ENCODE assay signal across 7 mouse cellular contexts in the genomic region with DNA sequence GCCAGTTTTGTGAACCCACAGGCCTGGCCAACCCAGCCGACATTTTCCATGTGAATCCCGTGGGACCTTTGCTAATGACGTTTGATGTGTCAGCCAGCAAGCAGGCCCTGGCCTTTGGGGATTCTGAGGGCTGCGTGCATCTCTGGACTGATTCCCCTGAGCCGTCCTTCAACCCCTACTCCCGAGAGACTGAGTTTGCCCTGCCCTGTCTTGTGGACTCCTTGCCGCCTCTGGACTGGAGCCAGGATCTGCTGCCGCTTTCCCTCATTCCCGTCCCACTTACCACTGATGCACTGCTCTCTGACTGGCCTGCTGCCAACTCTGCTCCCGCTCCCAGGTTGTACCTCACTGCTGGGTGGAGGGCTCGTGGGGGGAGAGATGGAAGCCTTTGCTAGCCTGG. TPM values are rescaled to one million over a fixed set of nuclear protein-coding genes. Genes with fewer than 3 reads are reported as not detected.
DNase-seq lines count a peak whose midpoint lies in the region; ATAC-seq and TF ChIP-seq lines count a peak whose summit lies in the region.

No protein-coding gene starts in this region.

- peaks cover 71% of the 10 kb centered on the region for H3K36me3 ChIP-seq in lung, embryonic 14.5 days (ENCODE audit: insufficient read depth)
- H3K36me3 ChIP-seq in heart, postnatal 0 days (replicated peaks; ENCODE audit: control insufficient read depth, insufficient read depth, low read length): peaks cover 61% of the 10 kb centered on the region
- peaks cover 32% of the 10 kb centered on the region for H3K36me3 ChIP-seq in midbrain, postnatal 0 days (ENCODE audit: insufficient read depth, low read length)

- peaks cover 4% of the 10 kb centered on the region for H3K4me1 ChIP-seq in lung, embryonic 14.5 days (ENCODE audit: insufficient read depth)
- no peaks in the 10 kb centered on the region for H3K4me1 ChIP-seq in lung, adult 2 months (ENCODE audit: control insufficient read depth, insufficient read depth, low read length)
- peaks cover 9% of the 10 kb centered on the region; the same call in 1 of the 2 replicates for H3K4me1 ChIP-seq in heart, postnatal 0 days (ENCODE audit: control insufficient read depth, insufficient read depth)
- H3K4me1 ChIP-seq in midbrain, postnatal 0 days (ENCODE audit: insufficient read depth, low read length): no peaks in the 10 kb centered on the region

- no peak overlapping the region; the same call in 1 of the 2 replicates for H3K9ac ChIP-seq in lung, embryonic 14.5 days
- peak overlapping the region; percentile 25; the same call in 1 of the 2 replicates for H3K9ac ChIP-seq in heart, postnatal 0 days (replicated peaks; ENCODE audit: low read depth, low read length)
- no peak overlapping the region; the same call in 1 of the 2 replicates for H3K9ac ChIP-seq in midbrain, postnatal 0 days (replicated peaks; ENCODE audit: low read length, poor library complexity, severe bottlenecking)

- H3K27me3 ChIP-seq in lung, embryonic 14.5 days (ENCODE audit: insufficient read depth, low read length): no peaks in the 10 kb centered on the region
- H3K27me3 ChIP-seq in heart, postnatal 0 days (ENCODE audit: control insufficient read depth, insufficient read depth, low read length): no peaks in the 10 kb centered on the region
- no peaks in the 10 kb centered on the region for H3K27me3 ChIP-seq in midbrain, postnatal 0 days (ENCODE audit: insufficient read depth, low read length)

- no peak overlapping the region for H3K4me2 ChIP-seq in lung, embryonic 14.5 days
- peak overlapping the region; percentile 31 for H3K4me2 ChIP-seq in heart, postnatal 0 days (ENCODE audit: low read depth, low read length)
- H3K4me2 ChIP-seq in midbrain, postnatal 0 days (ENCODE audit: low read depth, low read length, poor library complexity, severe bottlenecking): no peak overlapping the region

- H3K27ac ChIP-seq in lung, embryonic 14.5 days (ENCODE audit: low read depth): peak overlapping the region; percentile 42; the same call in 1 of the 2 replicates
- H3K27ac ChIP-seq in heart, postnatal 0 days (ENCODE audit: low read depth): peak overlapping the region; percentile 61
- no peak overlapping the region; the same call in 1 of the 2 replicates for H3K27ac ChIP-seq in midbrain, postnatal 0 days (ENCODE audit: low read depth, low read length)

- ATAC-seq in lung, embryonic 14.5 days (ENCODE audit: insufficient read depth): peak; percentile 57
- 0 out of 2 replicates have a peak, but pooled peaks have one; percentile 50 for ATAC-seq in heart, postnatal 0 days (ENCODE audit: insufficient read depth, low read depth)
- no peak for ATAC-seq in midbrain, postnatal 0 days (ENCODE audit: low FRiP score)
- ATAC-seq in erythroid progenitor cell, adult 5-6 weeks (replicated peaks; ENCODE audit: low FRiP score, poor library complexity, severe bottlenecking): no peak

- no peaks in the 10 kb centered on the region for H3K9me3 ChIP-seq in lung, embryonic 14.5 days (ENCODE audit: low read depth, low read length)
- no peaks in the 10 kb centered on the region for H3K9me3 ChIP-seq in heart, postnatal 0 days (replicated peaks; ENCODE audit: control insufficient read depth, low read length)
- no peaks in the 10 kb centered on the region for H3K9me3 ChIP-seq in midbrain, postnatal 0 days (ENCODE audit: low read length)

- no peak for TF ChIP-seq CTCF in lung, embryonic 14.5 days (IDR thresholded peaks at IDR 0.05; ENCODE audit: low read depth)
- TF ChIP-seq CTCF in lung, adult 2 months (IDR thresholded peaks at IDR 0.05; ENCODE audit: insufficient read depth, low read length): no peak
- no peak for TF ChIP-seq CTCF in brain, embryonic 14.5 days (IDR thresholded peaks at IDR 0.05; ENCODE audit: borderline replicate concordance, extremely low read depth, insufficient read depth, insufficient read length)
- no peak for TF ChIP-seq CTCF in heart, postnatal 0 days (IDR thresholded peaks at IDR 0.05; ENCODE audit: low read depth)
- TF ChIP-seq CTCF in midbrain, postnatal 0 days (IDR thresholded peaks at IDR 0.05): no peak

- 40% methylated on average over 11 of the region's 11 CpGs for WGBS in lung, embryonic 14.5 days
- 55% methylated on average over 11 of the region's 11 CpGs for WGBS in lung, adult 2 months
- 20% methylated on average over 11 of the region's 11 CpGs for WGBS in heart, postnatal 0 days
- WGBS in midbrain, postnatal 0 days: 56% methylated on average over 11 of the region's 11 CpGs

- no peak for TF ChIP-seq EP300 in heart, postnatal 0 days (IDR thresholded peaks at IDR 0.05; ENCODE audit: low read depth)

- DNase-seq in lung, embryonic 14.5 days: peak; percentile 71
- DNase-seq in lung, adult 2 months: no peak
- peak; percentile 74 for DNase-seq in brain, embryonic 14.5 days (ENCODE audit: low read depth)
- peak; percentile 56 for DNase-seq in heart, postnatal 0 days (ENCODE audit: low spot score)
- DNase-seq in midbrain, postnatal 0 days (ENCODE audit: low spot score): peak; percentile 50
- DNase-seq in gastrocnemius, postnatal 4 days (ENCODE audit: low spot score in 2 of 2): no peak

- no peak for TF ChIP-seq POLR2A in lung, adult 2 months (IDR thresholded peaks at IDR 0.05; ENCODE audit: borderline replicate concordance, extremely low read depth, low read depth, low read length)
- no peak for TF ChIP-seq POLR2A in brain, embryonic 14.5 days (IDR thresholded peaks at IDR 0.05; ENCODE audit: borderline replicate concordance, extremely low read depth, insufficient read depth, insufficient read length, poor library complexity, severe bottlenecking)

- no peak overlapping the region for H3K4me3 ChIP-seq in lung, embryonic 14.5 days (ENCODE audit: low read depth, low read length)
- H3K4me3 ChIP-seq in lung, adult 2 months (replicated peaks; ENCODE audit: extremely low read depth, low read depth, low read length): no peak overlapping the region
- H3K4me3 ChIP-seq in heart, postnatal 0 days (ENCODE audit: low read depth, low read length): no peak overlapping the region
- no peak overlapping the region for H3K4me3 ChIP-seq in midbrain, postnatal 0 days (ENCODE audit: low read depth, low read length)

RNA-seq across cellular contexts. Expression of gene Pan2, which starts 7.0 kb away (rescaled TPM):
- 33.4 and 36.2 TPM in 2 replicates for polyA plus RNA-seq in lung, embryonic 14.5 days (2014; fragmentation: Nextera tagmentation; extraction: Ambion mirVana)
- polyA plus RNA-seq in lung, adult 2 months (2012; rRNA removed): 22.8 and 30.7 TPM in 2 replicates
- polyA plus RNA-seq in brain, embryonic 14.5 days (2012; rRNA removed): 38.4 and 47.4 TPM in 2 replicates
- 19.6 and 24.1 TPM in 2 replicates for total RNA-seq in heart, postnatal 0 days (2014; rRNA removed; ENCODE audit: low replicate concordance)
- 12.5 and 13.4 TPM in 2 replicates for polyA plus RNA-seq in heart, postnatal 0 days (2015; fragmentation: Nextera tagmentation; extraction: Ambion mirVana)
- 18.3 and 19.0 TPM in 2 replicates for total RNA-seq in midbrain, postnatal 0 days (2014; rRNA removed)
- 12.5 and 13.4 TPM in 2 replicates for polyA plus RNA-seq in midbrain, postnatal 0 days (2015; fragmentation: Nextera tagmentation; extraction: Ambion mirVana)
- 10 to 100 TPM; 17.2 to 19.5 TPM for total RNA-seq in gastrocnemius, postnatal 4 days (2021)
- 34.8 and 42.9 TPM in 2 replicates for total RNA-seq in erythroid progenitor cell, adult 5-6 weeks (2015; ENCODE audit: low replicate concordance)
- 27.0 and 27.5 TPM in 2 replicates for total RNA-seq in erythroid progenitor cell, adult 5-6 weeks (2017; ENCODE audit: low replicate concordance)

RNA-seq across cellular contexts. Expression of gene Il23a, which starts 11.6 kb away (rescaled TPM):
- polyA plus RNA-seq in lung, embryonic 14.5 days (2014; fragmentation: Nextera tagmentation; extraction: Ambion mirVana): 0.17 and 0.41 TPM in 2 replicates
- polyA plus RNA-seq in lung, adult 2 months (2012; rRNA removed): 0.08 TPM in 1 of 2 replicates, not detected in the other
- 0.11 and 0.20 TPM in 2 replicates for polyA plus RNA-seq in brain, embryonic 14.5 days (2012; rRNA removed)
- total RNA-seq in heart, postnatal 0 days (2014; rRNA removed; ENCODE audit: low replicate concordance): 6.6 and 6.8 TPM in 2 replicates
- polyA plus RNA-seq in heart, postnatal 0 days (2015; fragmentation: Nextera tagmentation; extraction: Ambion mirVana): 4.7 and 5.2 TPM in 2 replicates
- not detected in 2 replicates for total RNA-seq in midbrain, postnatal 0 days (2014; rRNA removed)
- polyA plus RNA-seq in midbrain, postnatal 0 days (2015; fragmentation: Nextera tagmentation; extraction: Ambion mirVana): 0.12 TPM in 1 of 2 replicates, not detected in the other
- not detected for total RNA-seq in gastrocnemius, postnatal 4 days (2021)
- total RNA-seq in erythroid progenitor cell, adult 5-6 weeks (2015; ENCODE audit: low replicate concordance): not detected in 2 replicates
- 0.39 TPM in 1 of 2 replicates, not detected in the other for total RNA-seq in erythroid progenitor cell, adult 5-6 weeks (2017; ENCODE audit: low replicate concordance)

RNA-seq across cellular contexts. Expression of gene Cnpy2, which starts 12.1 kb away (rescaled TPM):
- 317 and 336 TPM in 2 replicates for polyA plus RNA-seq in lung, embryonic 14.5 days (2014; fragmentation: Nextera tagmentation; extraction: Ambion mirVana)
- 32.0 and 55.9 TPM in 2 replicates for polyA plus RNA-seq in lung, adult 2 months (2012; rRNA removed)
- polyA plus RNA-seq in brain, embryonic 14.5 days (2012; rRNA removed): 84.5 and 86.3 TPM in 2 replicates
- 24.7 and 49.9 TPM in 2 replicates for total RNA-seq in heart, postnatal 0 days (2014; rRNA removed; ENCODE audit: low replicate concordance)
- 170 and 190 TPM in 2 replicates for polyA plus RNA-seq in heart, postnatal 0 days (2015; fragmentation: Nextera tagmentation; extraction: Ambion mirVana)
- total RNA-seq in midbrain, postnatal 0 days (2014; rRNA removed): 40.3 and 49.4 TPM in 2 replicates
- polyA plus RNA-seq in midbrain, postnatal 0 days (2015; fragmentation: Nextera tagmentation; extraction: Ambion mirVana): 164 and 176 TPM in 2 replicates
- total RNA-seq in gastrocnemius, postnatal 4 days (2021): 100 to 1,000 TPM in 1 of 2 experiments, 10 to 100 TPM in 1; 94.1 to 100 TPM
- total RNA-seq in erythroid progenitor cell, adult 5-6 weeks (2015; ENCODE audit: low replicate concordance): 40.7 and 44.4 TPM in 2 replicates
- 29.4 and 38.9 TPM in 2 replicates for total RNA-seq in erythroid progenitor cell, adult 5-6 weeks (2017; ENCODE audit: low replicate concordance)

RNA-seq across cellular contexts. Expression of gene Cs, which starts 27.4 kb away (rescaled TPM):
- 205 and 211 TPM in 2 replicates for polyA plus RNA-seq in lung, embryonic 14.5 days (2014; fragmentation: Nextera tagmentation; extraction: Ambion mirVana)
- polyA plus RNA-seq in lung, adult 2 months (2012; rRNA removed): 95.6 and 150 TPM in 2 replicates
- 185 and 203 TPM in 2 replicates for polyA plus RNA-seq in brain, embryonic 14.5 days (2012; rRNA removed)
- total RNA-seq in heart, postnatal 0 days (2014; rRNA removed; ENCODE audit: low replicate concordance): 796 and 830 TPM in 2 replicates
- 590 and 625 TPM in 2 replicates for polyA plus RNA-seq in heart, postnatal 0 days (2015; fragmentation: Nextera tagmentation; extraction: Ambion mirVana)
- total RNA-seq in midbrain, postnatal 0 days (2014; rRNA removed): 279 and 309 TPM in 2 replicates
- polyA plus RNA-seq in midbrain, postnatal 0 days (2015; fragmentation: Nextera tagmentation; extraction: Ambion mirVana): 255 and 271 TPM in 2 replicates
- total RNA-seq in gastrocnemius, postnatal 4 days (2021): 100 to 1,000 TPM; 403 to 430 TPM
- total RNA-seq in erythroid progenitor cell, adult 5-6 weeks (2015; ENCODE audit: low replicate concordance): 92.3 and 106 TPM in 2 replicates
- total RNA-seq in erythroid progenitor cell, adult 5-6 weeks (2017; ENCODE audit: low replicate concordance): 58.9 and 60.6 TPM in 2 replicates

RNA-seq across cellular contexts. Expression of gene Stat2, which starts 39.8 kb away (rescaled TPM):
- 13.1 and 13.8 TPM in 2 replicates for polyA plus RNA-seq in lung, embryonic 14.5 days (2014; fragmentation: Nextera tagmentation; extraction: Ambion mirVana)
- 30.8 and 34.4 TPM in 2 replicates for polyA plus RNA-seq in lung, adult 2 months (2012; rRNA removed)
- 26.4 and 27.7 TPM in 2 replicates for polyA plus RNA-seq in brain, embryonic 14.5 days (2012; rRNA removed)
- 8.2 and 10.0 TPM in 2 replicates for total RNA-seq in heart, postnatal 0 days (2014; rRNA removed; ENCODE audit: low replicate concordance)
- 6.0 and 6.2 TPM in 2 replicates for polyA plus RNA-seq in heart, postnatal 0 days (2015; fragmentation: Nextera tagmentation; extraction: Ambion mirVana)
- 8.7 and 9.8 TPM in 2 replicates for total RNA-seq in midbrain, postnatal 0 days (2014; rRNA removed)
- 10.5 and 12.9 TPM in 2 replicates for polyA plus RNA-seq in midbrain, postnatal 0 days (2015; fragmentation: Nextera tagmentation; extraction: Ambion mirVana)
- total RNA-seq in gastrocnemius, postnatal 4 days (2021): 10 to 100 TPM in 1 of 2 experiments, 1 to 10 TPM in 1; 9.3 to 10.2 TPM
- 35.6 and 37.5 TPM in 2 replicates for total RNA-seq in erythroid progenitor cell, adult 5-6 weeks (2015; ENCODE audit: low replicate concordance)
- total RNA-seq in erythroid progenitor cell, adult 5-6 weeks (2017; ENCODE audit: low replicate concordance): 30.0 and 40.0 TPM in 2 replicates

Comparison
In these comparisons a context has a peak if more than half of its experiments do, and no peak if none do; other contexts are left out.
1. DNase-seq: peak in lung, embryonic 14.5 days (single experiment), brain, embryonic 14.5 days (single experiment), heart, postnatal 0 days (single experiment) and midbrain, postnatal 0 days (single experiment); none in lung, adult 2 months (single experiment) and gastrocnemius, postnatal 4 days (0 of 2).
2. ATAC-seq: peak in lung, embryonic 14.5 days (single experiment) and heart, postnatal 0 days (single experiment); none in midbrain, postnatal 0 days (single experiment) and erythroid progenitor cell, adult 5-6 weeks (single experiment).